Mouse (Mus musculus) erythroid progenitor cell, adult 5-6 weeks (primary cell): ENCODE data around the gene Ttc1. TPM values are rescaled to one million over a fixed set of nuclear protein-coding genes. Genes with fewer than 3 reads are reported as not detected.

Experiments used
- ATAC-seq: replicated peaks from 2 replicates; pipeline ENCODE4 v1.8.0; 2016; ENCODE audit warnings: moderate number of reproducible peaks, mild to moderate bottlenecking, moderate TSS enrichment, inconsistent platforms; ENCODE audit not compliant: poor library complexity, low FRiP score, severe bottlenecking
- total RNA-seq, 2 experiments: library from RNA; stranded (forward) in 1 of 2; stranded (reverse) in 1 of 2; fragments of 150-400 nt in 1 of 2; fragments of 186-747, 209-891 nt in 1 of 2; gene quantifications; 2 replicates each; pipeline versions ENCODE4 v1.2.3 to v1.2.4; 2015 to 2017; ENCODE audit warnings: low replicate concordance in 2 of 2

The Ttc1 gene
- 15.5 and 41.4 TPM in 2 replicates for total RNA-seq (2015; ENCODE audit: low replicate concordance)
- 11.3 and 23.1 TPM in 2 replicates for total RNA-seq (2017; ENCODE audit: low replicate concordance)

DNA sequence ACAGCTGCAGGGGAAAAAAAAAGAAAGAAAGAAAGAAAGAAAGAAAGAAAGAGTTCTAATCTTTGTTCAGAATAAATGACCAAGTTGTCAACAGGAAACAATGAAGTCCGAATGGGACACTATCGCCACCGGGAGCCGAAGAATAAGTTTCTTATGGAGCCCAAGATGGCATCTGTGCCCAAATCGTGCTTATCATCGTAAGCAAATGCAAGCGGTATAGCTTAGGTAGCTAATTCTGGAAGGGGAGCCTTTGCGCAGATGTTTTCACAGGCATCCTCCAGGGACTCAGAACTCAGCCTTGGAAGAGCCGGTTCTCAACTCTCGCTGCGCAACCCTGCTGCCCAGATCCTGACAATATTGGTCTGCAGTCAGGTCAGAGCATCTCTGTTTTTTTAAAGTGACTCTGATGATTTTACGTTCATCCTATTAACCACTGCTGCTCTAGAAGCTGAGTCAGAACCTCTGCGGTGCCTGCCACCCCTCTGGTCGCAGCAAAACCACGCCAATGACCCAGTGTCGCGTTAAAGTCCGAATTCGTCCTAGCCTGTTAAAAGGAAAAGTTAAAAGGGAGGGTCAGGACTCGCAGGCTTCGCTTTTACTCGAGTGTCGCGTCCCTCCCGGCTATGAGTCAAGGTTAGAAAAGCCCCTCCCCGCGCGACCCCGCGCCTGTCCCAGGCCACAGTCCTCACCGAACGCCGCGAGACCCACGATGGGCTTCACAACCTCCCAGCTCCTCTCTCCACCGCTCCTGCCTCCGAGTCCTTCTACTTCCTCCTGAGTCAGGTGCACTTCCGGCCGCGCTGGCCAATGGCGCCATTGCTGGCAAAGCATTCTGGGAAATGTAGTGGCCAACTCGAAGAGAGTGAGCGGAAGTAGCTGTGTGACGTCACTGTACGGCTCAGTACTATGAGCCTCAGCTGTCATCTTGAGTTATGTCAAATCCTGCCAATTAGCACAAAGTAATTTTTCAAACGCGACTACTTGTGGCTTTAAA, at the start of gene Ttc1:
Gene Ttc1, minus strand, starts transcription at position 776 of the 994 bp plus-strand sequence.
- peak; percentile 100 for ATAC-seq

DNA sequence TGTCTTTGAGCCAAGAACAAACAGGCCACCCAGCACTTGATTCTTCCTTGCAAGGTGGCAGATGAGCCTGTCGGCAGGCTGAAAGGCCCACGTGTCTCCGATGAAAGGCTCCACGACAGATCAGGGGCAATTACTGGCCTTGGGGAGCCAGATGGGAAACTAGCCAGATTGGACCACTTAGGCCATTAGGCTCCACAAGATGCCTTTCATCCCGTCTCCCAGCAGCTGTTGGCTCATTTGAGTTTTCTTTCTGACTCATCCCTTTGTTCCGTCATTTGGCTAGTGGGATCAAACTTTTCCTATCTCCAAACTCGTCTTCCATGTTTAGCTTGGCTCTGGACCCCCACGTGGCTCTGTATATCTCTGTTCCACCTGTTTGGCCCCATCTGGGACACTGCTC, 48.2 kb upstream of the Ttc1 start:
- no peak for ATAC-seq

DNA sequence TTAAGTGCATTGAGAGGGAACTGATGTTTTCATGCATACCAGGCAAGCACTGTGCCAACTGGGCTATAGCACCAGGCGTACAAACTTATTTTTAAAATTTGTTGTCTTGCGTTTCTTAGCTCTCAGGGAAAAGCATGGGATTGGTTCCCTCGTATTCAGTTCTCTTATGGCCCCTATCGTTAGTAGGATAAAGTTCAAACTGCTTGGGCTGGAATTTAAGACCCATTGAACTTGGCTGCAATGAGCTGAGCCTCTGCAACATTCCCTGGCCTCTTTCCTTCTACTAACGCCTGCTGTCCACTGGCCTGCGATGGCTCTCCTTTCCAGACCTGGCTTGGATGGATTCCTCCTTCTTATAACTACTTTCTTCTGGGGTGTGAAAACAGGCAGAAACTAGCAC, 42.6 kb upstream of the Ttc1 start:
- no peak for ATAC-seq

DNA sequence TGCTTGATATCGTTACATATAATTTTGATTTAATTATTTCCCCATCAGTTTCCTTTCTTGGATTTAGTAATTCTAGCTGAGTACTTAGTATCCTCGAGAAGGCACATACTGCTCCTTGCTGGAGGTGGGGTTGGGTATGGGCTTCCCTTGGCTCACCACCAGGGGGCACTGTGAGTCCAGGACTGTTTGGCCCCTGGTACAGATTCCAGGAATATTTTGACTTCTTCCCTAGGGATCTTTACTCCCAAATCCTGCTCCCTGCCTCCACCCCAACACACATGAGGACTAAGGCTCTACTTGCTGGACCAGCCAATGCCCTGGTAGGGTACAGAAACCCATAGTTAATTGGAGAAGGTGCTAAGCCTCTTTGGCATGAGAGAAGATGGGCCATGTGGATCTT, 36.0 kb upstream of the Ttc1 start:
- ATAC-seq = 0 out of 2 replicates have a peak, but pooled peaks have one; percentile 49

DNA sequence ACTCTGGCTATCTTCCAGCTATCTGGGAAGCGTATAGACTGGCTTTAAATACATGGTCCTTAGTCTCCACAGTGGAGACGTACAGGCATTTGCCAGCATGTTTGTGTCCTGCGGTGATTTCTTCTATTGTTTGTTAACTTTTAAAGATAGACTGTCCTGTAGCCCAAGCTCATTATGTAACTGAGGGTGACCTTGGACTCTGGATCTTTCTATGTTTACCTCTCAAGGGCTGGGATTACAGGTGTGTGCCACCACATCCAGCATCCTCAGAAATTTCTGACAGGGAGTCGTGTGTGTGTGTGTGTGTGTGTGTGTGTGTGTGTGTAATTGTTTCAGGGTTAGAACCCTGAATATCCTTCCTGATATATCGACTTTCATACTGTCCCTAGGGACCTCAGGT, 35.3 kb upstream of the Ttc1 start:
- no peak for ATAC-seq

DNA sequence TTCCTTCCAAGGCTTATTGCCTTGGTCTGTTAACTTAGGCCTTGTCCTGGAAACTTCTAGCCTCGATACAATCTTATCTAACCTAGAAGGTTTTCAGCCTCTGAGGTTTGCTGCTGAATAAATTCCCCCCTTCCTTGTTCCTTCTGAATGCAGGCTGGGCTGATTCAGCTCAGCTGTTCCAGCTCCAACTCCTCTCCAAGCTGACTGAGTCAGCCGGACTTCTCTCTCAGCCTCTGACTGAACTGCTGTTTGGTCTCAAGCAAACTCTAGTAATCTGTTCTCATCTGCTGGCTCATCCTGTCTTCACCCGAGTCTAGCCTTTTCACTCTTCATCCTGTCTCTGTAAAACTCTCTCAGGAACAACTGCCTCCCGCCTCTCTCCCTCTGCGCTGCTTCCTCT, 31.7 kb upstream of the Ttc1 start:
- no peak for ATAC-seq

DNA sequence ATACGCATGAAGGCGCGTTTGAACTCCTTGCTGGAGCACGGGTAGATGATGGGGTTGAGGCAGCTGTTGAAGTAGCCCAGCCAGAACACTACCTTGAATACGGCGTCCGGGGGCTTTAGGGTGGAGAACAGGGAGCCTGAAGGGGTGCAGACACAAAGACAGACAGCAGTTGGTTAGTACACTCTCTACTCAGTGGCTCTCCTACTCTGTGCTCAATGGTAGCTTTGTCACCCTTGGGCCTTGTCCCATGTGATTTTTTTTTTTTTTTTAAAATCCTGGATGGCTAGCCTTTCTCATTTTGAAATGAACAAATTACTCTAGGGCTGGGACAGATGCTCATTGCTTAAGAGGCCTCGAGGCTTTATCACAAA, 28.5 kb upstream of the Ttc1 start:
- ATAC-seq = no peak

DNA sequence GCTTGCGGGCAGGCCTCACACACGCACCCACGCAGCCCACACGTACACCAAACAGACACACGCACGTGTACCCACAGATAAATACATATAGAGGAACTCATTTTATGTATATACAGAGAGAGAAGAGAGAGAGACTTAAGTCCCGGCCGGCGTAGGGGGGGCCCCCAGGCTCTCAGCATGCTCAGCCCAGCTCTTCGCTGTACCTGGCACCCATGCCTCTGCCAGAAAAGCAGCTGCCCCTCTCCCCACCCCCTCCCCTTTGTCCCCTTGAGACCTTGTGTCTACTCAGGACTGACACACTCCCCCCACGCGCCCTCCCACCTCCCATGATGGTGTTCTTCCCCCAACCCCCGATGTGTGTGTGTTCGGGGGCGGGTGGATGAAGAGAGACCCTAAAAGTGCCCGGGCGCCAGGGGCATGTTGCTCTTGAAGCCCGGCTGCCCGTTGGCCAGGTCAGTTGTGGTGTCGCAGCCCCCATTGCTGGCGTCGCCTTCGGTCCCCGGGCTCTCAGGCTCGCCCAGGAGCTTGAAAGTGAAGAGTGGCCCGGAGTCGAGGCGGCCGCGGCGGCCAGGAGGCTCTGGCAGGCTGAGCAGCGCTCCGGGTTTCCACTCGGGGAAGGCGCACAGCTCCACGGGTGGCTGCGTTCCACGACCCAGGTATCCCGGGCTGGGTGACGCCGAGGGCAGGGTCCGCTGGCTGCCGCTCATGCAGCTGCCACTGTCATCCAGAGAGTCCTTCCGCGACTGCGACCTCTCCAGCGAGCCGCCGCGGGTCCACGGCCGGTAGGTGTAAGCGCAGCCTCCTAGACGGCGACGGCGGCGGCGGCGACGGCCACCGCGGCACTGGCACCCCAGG, 27.9 kb upstream of the Ttc1 start:
- ATAC-seq = no peak

DNA sequence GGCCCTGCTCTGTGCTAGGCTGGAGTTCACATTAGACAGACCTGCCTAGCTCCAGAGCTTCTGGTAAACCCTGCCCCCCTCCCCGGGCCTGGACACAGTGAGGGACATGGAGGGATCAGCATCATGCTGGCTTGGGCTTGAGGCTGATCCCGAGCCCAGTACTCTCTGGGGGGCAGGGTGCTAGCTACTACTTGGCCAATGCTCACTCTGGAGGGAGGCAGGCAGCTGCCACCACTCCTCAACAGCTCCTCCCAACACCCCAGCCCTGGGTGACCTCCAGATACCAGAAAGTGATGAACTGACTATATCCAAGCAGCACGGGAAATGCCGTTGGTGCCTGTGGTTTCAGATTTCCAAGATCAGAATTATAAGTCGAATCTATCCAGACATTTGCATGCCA, 25.9 kb upstream of the Ttc1 start:
- ATAC-seq = no peak

DNA sequence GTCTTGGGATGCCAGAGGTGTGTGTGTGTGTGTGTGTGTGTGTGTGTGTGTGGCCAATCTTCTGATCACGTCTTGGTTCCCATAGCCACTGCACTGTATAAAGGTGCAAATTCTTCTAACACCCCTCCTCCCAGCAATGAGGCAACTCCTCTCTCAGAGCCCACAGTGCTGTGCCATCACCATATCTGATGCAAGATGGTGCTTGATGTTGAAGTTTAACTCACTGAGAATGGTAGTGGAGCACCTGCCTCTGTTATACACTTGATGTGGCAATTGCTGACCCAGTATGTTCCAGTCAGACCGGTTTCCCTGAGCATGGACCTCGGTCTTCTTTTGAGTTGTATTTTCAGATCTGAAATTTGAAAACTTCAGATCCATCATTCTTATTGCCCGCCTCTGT, 22.3 kb upstream of the Ttc1 start:
- no peak for ATAC-seq

DNA sequence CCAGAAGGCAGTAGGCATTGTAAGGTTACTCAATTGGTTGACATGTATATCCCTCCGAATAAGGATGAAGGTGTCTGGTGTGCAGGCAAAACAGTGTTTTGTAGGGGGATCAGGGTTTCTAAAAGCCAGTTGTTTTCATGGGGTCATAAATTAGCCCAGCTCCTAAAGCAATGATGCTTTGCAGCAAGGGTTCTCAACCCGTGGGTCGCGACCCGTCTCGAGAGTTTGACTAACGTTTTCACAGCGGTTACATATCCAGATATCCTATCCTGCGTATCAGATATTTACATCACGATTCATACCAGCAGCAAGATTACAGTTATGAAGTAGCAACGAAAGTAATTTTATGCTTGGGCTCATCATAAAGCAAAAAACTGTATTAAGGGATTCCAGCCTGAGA, 19.9 kb upstream of the Ttc1 start:
- ATAC-seq = no peak

DNA sequence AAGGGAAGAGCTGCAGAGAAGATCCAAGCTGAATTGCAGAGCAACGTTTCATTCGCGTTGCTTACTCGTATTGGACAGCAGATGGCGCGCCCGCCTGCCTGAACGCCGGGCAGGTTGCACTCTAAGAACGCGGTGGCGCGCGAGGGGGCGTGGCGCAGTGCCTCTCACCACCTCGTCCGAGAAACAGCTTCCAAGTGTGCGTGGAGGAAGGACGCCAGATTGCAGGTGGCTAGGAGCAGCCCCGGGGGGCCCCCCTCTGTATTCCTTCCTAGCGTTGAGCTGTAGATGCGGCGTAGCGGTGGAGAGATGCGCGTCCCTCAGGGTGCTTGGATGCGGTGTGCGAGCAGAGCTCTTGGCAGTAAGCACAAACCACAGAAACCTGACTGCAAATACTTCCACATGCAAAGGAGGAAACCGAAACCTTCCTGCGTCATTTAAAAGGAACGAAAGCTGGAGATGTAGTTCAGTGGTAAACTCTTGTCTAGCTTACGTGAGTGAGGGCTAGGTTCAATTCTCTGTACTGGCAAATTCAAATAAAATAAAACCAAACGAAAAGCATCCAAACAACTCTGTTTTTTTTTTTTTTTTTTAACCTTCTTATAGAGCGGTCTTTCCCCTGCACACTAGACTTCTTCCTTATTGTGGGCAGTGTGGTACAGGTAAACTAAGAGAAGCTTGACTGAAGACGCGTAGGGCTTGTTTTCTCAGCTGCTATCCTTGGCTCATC, 19.3 kb upstream of the Ttc1 start:
- ATAC-seq = peak; percentile 71; the same call in 1 of the 2 replicates

DNA sequence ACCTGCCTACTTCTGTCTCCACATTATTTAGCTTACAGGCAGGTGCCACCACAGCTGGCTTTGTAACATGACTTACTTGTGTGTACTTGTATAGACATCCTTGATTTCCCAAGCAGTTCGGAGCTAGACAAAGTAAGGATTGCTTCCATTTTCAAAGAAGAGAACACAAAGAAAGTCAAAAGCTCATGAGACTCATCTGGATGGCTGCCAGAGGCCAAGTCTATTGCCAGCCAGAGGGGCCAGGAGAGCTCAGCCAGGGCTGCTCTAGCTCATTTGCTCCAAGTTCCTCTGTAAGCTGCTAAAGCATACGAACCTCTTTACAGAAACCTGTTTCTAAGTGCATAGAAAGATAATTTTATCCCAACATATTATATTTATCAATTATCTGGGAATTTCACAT, 10.6 kb upstream of the Ttc1 start:
- no peak for ATAC-seq

DNA sequence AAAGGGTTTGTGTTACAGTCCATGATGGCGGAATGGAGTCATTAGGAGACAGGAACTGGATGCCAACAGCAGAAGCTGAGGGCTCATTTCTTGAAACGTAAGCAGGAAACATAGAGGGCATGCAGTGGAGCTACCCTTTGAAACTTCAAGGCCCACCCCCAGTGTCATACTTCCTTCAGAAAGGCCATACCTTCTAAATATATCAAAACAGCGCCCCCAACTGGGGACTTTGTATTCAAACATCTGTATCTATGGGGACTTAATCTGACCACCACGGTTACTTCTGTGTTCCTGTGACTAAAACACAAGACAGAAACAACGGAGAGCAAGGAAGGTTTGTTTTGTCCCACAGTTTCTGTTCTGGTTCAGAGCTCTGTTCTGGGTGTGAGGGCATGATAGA, 7.6 kb upstream of the Ttc1 start:
- ATAC-seq = no peak

DNA sequence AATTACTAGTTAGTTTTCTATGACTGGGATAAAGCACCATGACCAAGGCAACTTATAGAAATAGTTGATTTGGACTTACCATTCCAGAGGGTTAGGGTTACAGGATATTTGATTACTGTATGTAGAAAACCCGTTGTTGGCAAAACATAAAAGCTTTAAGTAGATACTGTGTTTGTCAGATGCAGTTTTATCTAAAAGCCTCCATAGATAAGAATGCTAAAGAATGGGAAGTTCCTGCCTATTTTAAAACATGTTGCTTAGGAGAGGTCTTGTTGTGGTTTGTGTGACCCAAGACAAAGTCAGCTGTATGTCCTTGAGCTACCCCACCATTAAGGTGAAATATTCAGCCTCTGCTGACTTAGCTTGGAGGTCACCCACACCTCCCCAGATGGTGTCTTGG, 6.8 kb upstream of the Ttc1 start:
- ATAC-seq = no peak

DNA sequence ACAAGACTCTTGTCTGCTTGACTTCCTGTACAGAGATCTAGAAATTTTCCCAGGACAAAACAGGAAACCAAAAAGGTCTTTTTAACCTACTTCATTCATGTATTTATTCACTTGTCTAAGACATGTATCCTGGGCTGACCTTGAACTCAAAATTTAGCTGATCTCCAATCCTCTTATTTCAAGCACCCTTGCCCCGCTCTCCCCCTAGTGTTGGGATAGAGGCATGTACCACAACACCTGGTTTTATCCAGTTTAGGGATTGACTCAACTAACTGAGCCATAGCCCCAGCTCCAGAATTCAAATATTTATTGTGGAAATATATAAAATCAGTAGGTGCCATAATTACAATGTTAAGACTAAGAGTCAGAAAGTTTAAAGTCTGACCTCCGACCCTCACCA, 3.7 kb upstream of the Ttc1 start:
- ATAC-seq = no peak

DNA sequence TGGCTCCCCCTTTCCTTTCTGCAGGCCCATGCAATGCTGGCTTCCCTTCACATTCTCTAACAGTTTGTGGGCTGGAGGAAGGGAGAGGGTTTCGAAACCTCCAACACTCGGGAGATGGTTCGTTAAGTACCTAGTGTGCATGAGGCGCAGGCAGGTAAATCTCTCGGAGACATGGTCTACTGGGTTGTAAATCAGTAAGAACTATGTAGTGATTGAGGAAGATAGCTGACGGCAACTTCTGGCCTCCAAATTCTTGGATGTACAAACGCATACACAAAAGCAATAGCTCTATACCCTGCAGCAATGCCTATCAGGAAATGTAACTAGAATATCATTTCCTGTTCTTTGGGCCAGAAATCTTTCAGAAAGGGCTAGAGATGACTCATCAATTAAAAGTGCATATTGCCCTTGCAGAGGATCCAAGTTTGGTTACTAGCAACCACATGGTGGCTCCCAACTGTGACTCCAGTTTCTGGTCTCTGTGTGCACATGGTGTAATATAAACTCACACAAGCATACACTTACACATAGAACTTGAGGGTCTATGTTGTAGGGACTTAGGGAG, 19.0 kb downstream of the Ttc1 start:
- no peak for ATAC-seq

DNA sequence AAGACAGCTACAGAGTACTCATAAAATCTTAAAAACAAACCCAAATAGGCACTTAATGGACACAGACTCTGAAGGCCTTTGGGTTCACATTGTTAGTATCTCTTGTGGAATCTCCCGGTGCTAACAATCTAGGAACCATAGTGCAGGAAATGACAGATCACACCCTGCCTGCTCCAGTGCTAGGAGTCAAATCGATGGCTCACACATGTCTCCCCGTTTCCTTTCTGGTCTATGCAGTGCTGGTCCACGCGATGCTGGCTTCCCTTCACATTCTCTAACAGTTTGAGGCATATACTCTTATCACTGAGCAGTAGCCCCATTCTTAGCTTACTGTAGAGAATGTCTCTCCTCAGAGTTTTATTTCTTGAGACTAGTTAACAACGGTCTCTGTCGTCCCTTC, 20.0 kb downstream of the Ttc1 start:
- no peak for ATAC-seq

DNA sequence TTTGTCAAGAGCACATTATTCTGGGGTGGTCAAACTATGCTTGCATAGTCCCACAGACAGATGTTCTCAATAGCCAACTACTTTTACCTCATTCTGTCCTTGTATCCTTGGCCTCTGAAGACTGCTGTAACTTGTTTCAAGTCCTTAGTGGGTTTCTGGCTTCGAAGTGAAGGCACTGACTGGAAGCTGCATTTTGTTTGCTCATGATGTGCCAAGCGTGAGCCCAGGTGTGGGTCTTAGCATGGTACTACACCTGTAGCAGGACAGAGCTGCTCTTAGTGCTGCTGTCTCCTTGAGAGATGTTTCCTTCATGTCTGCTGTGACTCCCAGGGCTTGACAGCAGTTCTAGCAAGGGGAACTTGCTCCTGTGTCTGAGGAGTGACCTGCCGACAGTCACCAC, 24.4 kb downstream of the Ttc1 start:
- ATAC-seq = no peak

DNA sequence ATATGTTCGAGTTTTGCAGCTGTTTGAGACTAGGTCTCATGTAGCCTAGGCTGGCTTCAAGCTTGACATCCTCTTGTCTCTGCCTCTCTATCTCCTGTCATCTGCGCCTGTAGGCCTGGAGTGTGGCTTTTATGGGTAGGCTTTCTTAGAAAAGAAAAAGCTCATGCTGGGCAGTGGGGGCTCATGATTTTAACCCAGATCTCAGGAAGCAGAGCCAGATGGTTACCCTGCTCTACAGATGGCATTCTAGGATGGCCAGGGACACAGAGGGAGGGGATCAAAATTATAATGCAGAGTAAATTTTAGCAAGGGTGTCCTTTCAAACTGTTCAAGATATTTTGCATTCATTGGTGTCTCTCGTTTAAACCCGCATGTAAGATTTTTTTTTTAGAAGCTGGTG, 35.6 kb downstream of the Ttc1 start:
- ATAC-seq = no peak
